Mouse (Mus musculus): ENCODE data around the gene Hus1. TPM values are rescaled to one million over a fixed set of nuclear protein-coding genes. Genes with fewer than 3 reads are reported as not detected.

Gene Hus1
- polyA plus RNA-seq, 1 experiment from 2014 or later = 10.2 TPM

- Histone ChIP-seq H3K9ac (peak overlapping the region; percentile 78), H3K27me3 (ENCODE audit: control insufficient read depth, insufficient read depth, low read length) (no peaks in the 10 kb centered on the region), H3K9me3 (ENCODE audit: control insufficient read depth, low read length) (no peaks in the 10 kb centered on the region), H3K27ac (peak overlapping the region; percentile 71), H3K4me3 (replicated peaks; ENCODE audit: low read length) (peak overlapping the region; percentile 70), H3K4me2 (replicated peaks) (peak overlapping the region; percentile 75), H3K4me1 (replicated peaks; ENCODE audit: control insufficient read depth, insufficient read depth, low read length) (peaks cover 9% of the 10 kb centered on the region), H3K36me3 (replicated peaks; ENCODE audit: control insufficient read depth, insufficient read depth) (peaks cover 5% of the 10 kb centered on the region; the same call in 1 of the 2 replicates)
- ATAC-seq (ENCODE audit: low FRiP score) (peak; percentile 51), DNase-seq (ENCODE audit: low spot score) (peak; percentile 35)
- WGBS = 1% methylated on average over 7 of the region's 7 CpGs
Observed at GRCm38 (mm10) chr11:9010416-9010815, 575 bp downstream of the Hus1 start.

- WGBS = 96% methylated on average over 5 of the region's 5 CpGs
- peaks cover 20% of the 10 kb centered on the region for H3K36me3 ChIP-seq (replicated peaks; ENCODE audit: control insufficient read depth, insufficient read depth)
- H3K9me3 ChIP-seq (ENCODE audit: control insufficient read depth, low read length) = no peaks in the 10 kb centered on the region
- no peak overlapping the region for H3K4me3 ChIP-seq (replicated peaks; ENCODE audit: low read length)
- DNase-seq (ENCODE audit: low spot score) (no peak), ATAC-seq (ENCODE audit: low FRiP score) (no peak)
- no peak overlapping the region for H3K9ac ChIP-seq
- peaks cover 9% of the 10 kb centered on the region for H3K4me1 ChIP-seq (replicated peaks; ENCODE audit: control insufficient read depth, insufficient read depth, low read length)
- no peak overlapping the region for H3K4me2 ChIP-seq (replicated peaks)
- H3K27me3 ChIP-seq (ENCODE audit: control insufficient read depth, insufficient read depth, low read length) = no peaks in the 10 kb centered on the region
- no peak overlapping the region for H3K27ac ChIP-seq
Observed at GRCm38 (mm10) chr11:9008761-9009160, 2.2 kb downstream of the Hus1 start.

GRCm38 (mm10) chr11:8988084-8988483 is 22.9 kb downstream of the Hus1 start:
- H3K27me3 ChIP-seq (ENCODE audit: control insufficient read depth, insufficient read depth, low read length) = no peaks in the 10 kb centered on the region
- H3K9ac ChIP-seq = no peak overlapping the region
- H3K4me3 ChIP-seq (replicated peaks; ENCODE audit: low read length) = no peak overlapping the region
- no peak overlapping the region for H3K27ac ChIP-seq
- H3K36me3 ChIP-seq (replicated peaks; ENCODE audit: control insufficient read depth, insufficient read depth) = peaks cover 6% of the 10 kb centered on the region; the same call in 1 of the 2 replicates
- no peak for ATAC-seq (ENCODE audit: low FRiP score)
- H3K9me3 ChIP-seq (ENCODE audit: control insufficient read depth, low read length) = no peaks in the 10 kb centered on the region
- DNase-seq (ENCODE audit: low spot score) = no peak
- H3K4me1 ChIP-seq (replicated peaks; ENCODE audit: control insufficient read depth, insufficient read depth, low read length) = no peaks in the 10 kb centered on the region
- H3K4me2 ChIP-seq (replicated peaks) = no peak overlapping the region
- WGBS = 70% methylated on average over 4 of the region's 4 CpGs

GRCm38 (mm10) chr11:8986058-8986457 is 24.9 kb downstream of the Hus1 start:
- Histone ChIP-seq H3K4me2 (replicated peaks) (no peak overlapping the region), H3K9ac (no peak overlapping the region), H3K27ac (no peak overlapping the region), H3K9me3 (ENCODE audit: control insufficient read depth, low read length) (no peaks in the 10 kb centered on the region), H3K27me3 (ENCODE audit: control insufficient read depth, insufficient read depth, low read length) (no peaks in the 10 kb centered on the region), H3K36me3 (replicated peaks; ENCODE audit: control insufficient read depth, insufficient read depth) (no peaks in the 10 kb centered on the region), H3K4me3 (replicated peaks; ENCODE audit: low read length) (no peak overlapping the region), H3K4me1 (replicated peaks; ENCODE audit: control insufficient read depth, insufficient read depth, low read length) (no peaks in the 10 kb centered on the region)
- DNase-seq (ENCODE audit: low spot score) (no peak), ATAC-seq (ENCODE audit: low FRiP score) (no peak)

- H3K36me3 ChIP-seq (replicated peaks; ENCODE audit: control insufficient read depth, insufficient read depth) = no peaks in the 10 kb centered on the region
- peak; percentile 87 for DNase-seq (ENCODE audit: low spot score)
- no peak overlapping the region for H3K4me2 ChIP-seq (replicated peaks)
- WGBS = 45% methylated on average over 6 of the region's 6 CpGs
- no peak overlapping the region for H3K9ac ChIP-seq
- no peak overlapping the region for H3K27ac ChIP-seq
- no peaks in the 10 kb centered on the region for H3K27me3 ChIP-seq (ENCODE audit: control insufficient read depth, insufficient read depth, low read length)
- ATAC-seq (ENCODE audit: low FRiP score) = peak; percentile 39; the same call in 1 of the 2 replicates
- H3K9me3 ChIP-seq (ENCODE audit: control insufficient read depth, low read length) = no peaks in the 10 kb centered on the region
- H3K4me1 ChIP-seq (replicated peaks; ENCODE audit: control insufficient read depth, insufficient read depth, low read length) = no peaks in the 10 kb centered on the region
- no peak overlapping the region for H3K4me3 ChIP-seq (replicated peaks; ENCODE audit: low read length)
Observed at GRCm38 (mm10) chr11:8983237-8983861, 27.6 kb downstream of the Hus1 start.

- no peak overlapping the region for H3K4me3 ChIP-seq (replicated peaks; ENCODE audit: low read length)
- no peaks in the 10 kb centered on the region for H3K9me3 ChIP-seq (ENCODE audit: control insufficient read depth, low read length)
- ATAC-seq (ENCODE audit: low FRiP score) (no peak), DNase-seq (ENCODE audit: low spot score) (no peak)
- WGBS = 91% methylated on average over 4 of the region's 4 CpGs
- no peak overlapping the region for H3K4me2 ChIP-seq (replicated peaks)
- no peaks in the 10 kb centered on the region for H3K36me3 ChIP-seq (replicated peaks; ENCODE audit: control insufficient read depth, insufficient read depth)
- H3K27ac ChIP-seq = no peak overlapping the region
- H3K9ac ChIP-seq = no peak overlapping the region
- H3K4me1 ChIP-seq (replicated peaks; ENCODE audit: control insufficient read depth, insufficient read depth, low read length) = no peaks in the 10 kb centered on the region
- no peaks in the 10 kb centered on the region for H3K27me3 ChIP-seq (ENCODE audit: control insufficient read depth, insufficient read depth, low read length)
Observed at GRCm38 (mm10) chr11:8978154-8978553, 32.8 kb downstream of the Hus1 start.

- WGBS = 61% methylated on average over 3 of the region's 3 CpGs
- Histone ChIP-seq H3K4me3 (replicated peaks; ENCODE audit: low read length) (no peak within 1 kb of the TSS), H3K27ac (no peak within 1 kb of the TSS), H3K9ac (no peak within 1 kb of the TSS), H3K4me1 (replicated peaks; ENCODE audit: control insufficient read depth, insufficient read depth, low read length) (no peaks in the 10 kb centered on the region), H3K9me3 (ENCODE audit: control insufficient read depth, low read length) (no peaks in the 10 kb centered on the region), H3K36me3 (replicated peaks; ENCODE audit: control insufficient read depth, insufficient read depth) (no peaks in the 10 kb centered on the region), H3K4me2 (replicated peaks) (no peak within 1 kb of the TSS), H3K27me3 (ENCODE audit: control insufficient read depth, insufficient read depth, low read length) (no peaks in the 10 kb centered on the region)
- ATAC-seq (ENCODE audit: low FRiP score) (no peak), DNase-seq (ENCODE audit: low spot score) (no peak)
Observed at GRCm38 (mm10) chr11:8973166-8973565, 37.8 kb downstream of the Hus1 start, which contains the start of gene Pkd1l1. Pkd1l1 (minus strand) TSS chr11:8973266.

- H3K4me1 ChIP-seq (replicated peaks; ENCODE audit: control insufficient read depth, insufficient read depth, low read length) = no peaks in the 10 kb centered on the region
- H3K4me3 ChIP-seq (replicated peaks; ENCODE audit: low read length) = no peak overlapping the region
- DNase-seq (ENCODE audit: low spot score) (no peak), ATAC-seq (ENCODE audit: low FRiP score) (no peak)
- no peak overlapping the region for H3K9ac ChIP-seq
- WGBS = 90% methylated on average over 6 of the region's 6 CpGs
- H3K27ac ChIP-seq = no peak overlapping the region
- no peak overlapping the region for H3K4me2 ChIP-seq (replicated peaks)
- no peaks in the 10 kb centered on the region for H3K9me3 ChIP-seq (ENCODE audit: control insufficient read depth, low read length)
- H3K36me3 ChIP-seq (replicated peaks; ENCODE audit: control insufficient read depth, insufficient read depth) = no peaks in the 10 kb centered on the region
- no peaks in the 10 kb centered on the region for H3K27me3 ChIP-seq (ENCODE audit: control insufficient read depth, insufficient read depth, low read length)
Observed at GRCm38 (mm10) chr11:8972093-8972492, 38.9 kb downstream of the Hus1 start.

GRCm38 (mm10) chr11:8970509-8970908 is 40.5 kb downstream of the Hus1 start:
- Histone ChIP-seq H3K36me3 (replicated peaks; ENCODE audit: control insufficient read depth, insufficient read depth) (no peaks in the 10 kb centered on the region), H3K27me3 (ENCODE audit: control insufficient read depth, insufficient read depth, low read length) (no peaks in the 10 kb centered on the region), H3K4me1 (replicated peaks; ENCODE audit: control insufficient read depth, insufficient read depth, low read length) (no peaks in the 10 kb centered on the region), H3K27ac (no peak overlapping the region), H3K4me3 (replicated peaks; ENCODE audit: low read length) (no peak overlapping the region), H3K9me3 (ENCODE audit: control insufficient read depth, low read length) (no peaks in the 10 kb centered on the region), H3K4me2 (replicated peaks) (no peak overlapping the region), H3K9ac (no peak overlapping the region)
- ATAC-seq (ENCODE audit: low FRiP score) = no peak
- no peak for DNase-seq (ENCODE audit: low spot score)
- WGBS = 81% methylated on average over 9 of the region's 9 CpGs

GRCm38 (mm10) chr11:8968094-8968493 is 42.9 kb downstream of the Hus1 start:
- Histone ChIP-seq H3K27me3 (ENCODE audit: control insufficient read depth, insufficient read depth, low read length) (no peaks in the 10 kb centered on the region), H3K4me1 (replicated peaks; ENCODE audit: control insufficient read depth, insufficient read depth, low read length) (no peaks in the 10 kb centered on the region), H3K9me3 (ENCODE audit: control insufficient read depth, low read length) (no peaks in the 10 kb centered on the region), H3K9ac (no peak overlapping the region), H3K4me2 (replicated peaks) (no peak overlapping the region), H3K36me3 (replicated peaks; ENCODE audit: control insufficient read depth, insufficient read depth) (no peaks in the 10 kb centered on the region), H3K27ac (no peak overlapping the region), H3K4me3 (replicated peaks; ENCODE audit: low read length) (no peak overlapping the region)
- DNase-seq (ENCODE audit: low spot score) (no peak), ATAC-seq (ENCODE audit: low FRiP score) (no peak)
- 96% methylated on average over 7 of the region's 7 CpGs for WGBS
